Mouse (Mus musculus) heart, embryonic 12.5 days (tissue): ENCODE measurements around the gene Ckmt2. TPM values are rescaled to one million over a fixed set of nuclear protein-coding genes. Genes with fewer than 3 reads are reported as not detected.
A peak's percentile ranks its signal among the peaks of the same experiment; 100 is the strongest.

Experiments
- ATAC-seq: fragments of 200-750 bp; cut with Nextera tagmentation; 2 replicates; pipeline ENCODE4 v1.8.0; 2017; ENCODE audit warnings: moderate TSS enrichment, moderate library complexity; ENCODE audit not compliant: insufficient number of reproducible peaks, low FRiP score
- H3K27ac ChIP-seq: fragments of 300-500 bp; sonication (generic); 2 replicates; pipeline ENCODE4 v1.5.1; 2016; ENCODE audit warnings: mild to moderate bottlenecking, moderate library complexity; ENCODE audit not compliant: poor library complexity, severe bottlenecking
- H3K27me3 ChIP-seq: fragments of 300-500 bp; sonication (generic); replicated peaks from 2 replicates; pipeline ENCODE4 v1.6.1; 2016; ENCODE audit warnings: mild to moderate bottlenecking, moderate library complexity
- H3K36me3 ChIP-seq: fragments of 300-500 bp; sonication (generic); 2 replicates; pipeline ENCODE4 v1.6.1; 2016; ENCODE audit warnings: mild to moderate bottlenecking, moderate library complexity
- H3K4me1 ChIP-seq: fragments of 300-500 bp; sonication (generic); replicated peaks from 2 replicates; pipeline ENCODE4 v1.6.1; 2016; ENCODE audit warnings: mild to moderate bottlenecking
- H3K4me2 ChIP-seq: fragments of 300-500 bp; sonication (generic); 2 replicates; pipeline ENCODE4 v1.6.1; 2016; ENCODE audit warnings: mild to moderate bottlenecking, moderate library complexity
- H3K4me3 ChIP-seq: fragments of 300-500 bp; sonication (generic); 2 replicates; pipeline ENCODE4 v1.5.1; 2016; ENCODE audit warnings: mild to moderate bottlenecking
- H3K9ac ChIP-seq: fragments of 300-500 bp; sonication (generic); 2 replicates; pipeline ENCODE4 v1.6.1; 2016; ENCODE audit warnings: mild to moderate bottlenecking, moderate library complexity
- H3K9me3 ChIP-seq: fragments of 300-500 bp; sonication (generic); replicated peaks from 2 replicates; pipeline ENCODE4 v1.6.1; 2016; ENCODE audit warnings: mild to moderate bottlenecking, moderate library complexity
- WGBS: fragments of 180-500 bp; shearing (Covaris S2); methylation state at CpG from one replicate; pipeline ENCODE4 v1.1.7; 2016; 5-methylcytosine and 5-hydroxymethylcytosine counted together
- polyA plus RNA-seq: library from polyadenylated mRNA; unstranded; fragments of >200 nt; fragmentation: Nextera tagmentation; extraction: Ambion mirVana; gene quantifications from 2 replicates; pipeline ENCODE4 v1.2.1, GENCODE M21; 2016

Gene Ckmt2
- polyA plus RNA-seq, 1 experiment from 2014 or later, result 12.2 TPM

GRCm38 (mm10) chr13:91868577-91868976 lies 8.1 kb downstream of the Ckmt2 start:
- Histone ChIP-seq H3K9me3 (0 out of 2 replicates have a peak, but pooled peaks cover 4% of the 10 kb centered on the region), H3K27me3 (no peaks in the 10 kb centered on the region), H3K36me3 (no peaks in the 10 kb centered on the region), H3K4me1 (0 out of 2 replicates have a peak, but pooled peaks cover under 1% of the 10 kb centered on the region), H3K27ac (no peak overlapping the region), H3K4me2 (no peak overlapping the region), H3K9ac (no peak overlapping the region), H3K4me3 (no peak overlapping the region)
- no peak for ATAC-seq
- 84% methylated on average over 1 of the region's 1 CpGs for WGBS

GRCm38 (mm10) chr13:91858835-91859234 lies 17.9 kb downstream of the Ckmt2 start:
- ATAC-seq, result no peak
- Histone ChIP-seq H3K4me3 (no peak overlapping the region), H3K9me3 (no peaks in the 10 kb centered on the region), H3K27ac (no peak overlapping the region), H3K4me2 (no peak overlapping the region), H3K36me3 (no peaks in the 10 kb centered on the region), H3K27me3 (no peaks in the 10 kb centered on the region), H3K9ac (no peak overlapping the region), H3K4me1 (peaks cover 6% of the 10 kb centered on the region; the same call in 1 of the 2 replicates)
- 75% methylated on average over 7 of the region's 7 CpGs for WGBS

GRCm38 (mm10) chr13:91857427-91857826 lies 19.3 kb downstream of the Ckmt2 start:
- no peak overlapping the region for H3K4me2 ChIP-seq
- H3K4me3 ChIP-seq, result no peak overlapping the region
- H3K9ac ChIP-seq, result no peak overlapping the region
- no peak for ATAC-seq
- H3K4me1 ChIP-seq, result peaks cover 6% of the 10 kb centered on the region; the same call in 1 of the 2 replicates
- H3K27me3 ChIP-seq, result no peaks in the 10 kb centered on the region
- H3K27ac ChIP-seq, result no peak overlapping the region
- H3K36me3 ChIP-seq, result no peaks in the 10 kb centered on the region
- 64% methylated on average over 8 of the region's 8 CpGs for WGBS
- H3K9me3 ChIP-seq, result peaks cover under 1% of the 10 kb centered on the region; the same call in 1 of the 2 replicates

- no peak overlapping the region for H3K4me3 ChIP-seq
- no peak for ATAC-seq
- no peak overlapping the region for H3K27ac ChIP-seq
- 73% methylated on average over 3 of the region's 3 CpGs for WGBS
- no peak overlapping the region for H3K9ac ChIP-seq
- no peaks in the 10 kb centered on the region for H3K27me3 ChIP-seq
- H3K4me1 ChIP-seq, result no peaks in the 10 kb centered on the region
- no peak overlapping the region for H3K4me2 ChIP-seq
- peaks cover 4% of the 10 kb centered on the region; the same call in 1 of the 2 replicates for H3K9me3 ChIP-seq
- no peaks in the 10 kb centered on the region for H3K36me3 ChIP-seq
Observed at GRCm38 (mm10) chr13:91854412-91854811, 22.3 kb downstream of the Ckmt2 start.

GRCm38 (mm10) chr13:91827876-91828275 lies 48.8 kb downstream of the Ckmt2 start:
- no peaks in the 10 kb centered on the region for H3K27me3 ChIP-seq
- H3K36me3 ChIP-seq, result no peaks in the 10 kb centered on the region
- no peak overlapping the region for H3K9ac ChIP-seq
- no peaks in the 10 kb centered on the region for H3K9me3 ChIP-seq
- no peak overlapping the region for H3K4me2 ChIP-seq
- H3K4me1 ChIP-seq, result no peaks in the 10 kb centered on the region
- no peak for ATAC-seq
- no peak overlapping the region for H3K4me3 ChIP-seq
- no peak overlapping the region for H3K27ac ChIP-seq

GRCm38 (mm10) chr13:91826066-91826465 lies 50.6 kb downstream of the Ckmt2 start:
- Histone ChIP-seq H3K4me1 (no peaks in the 10 kb centered on the region), H3K27ac (no peak overlapping the region), H3K4me2 (no peak overlapping the region), H3K4me3 (no peak overlapping the region), H3K9me3 (no peaks in the 10 kb centered on the region), H3K27me3 (no peaks in the 10 kb centered on the region), H3K36me3 (no peaks in the 10 kb centered on the region), H3K9ac (no peak overlapping the region)
- 81% methylated on average over 2 of the region's 2 CpGs for WGBS
- ATAC-seq, result no peak

GRCm38 (mm10) chr13:91824845-91825550 lies 51.7 kb downstream of the Ckmt2 start:
- Histone ChIP-seq H3K4me3 (no peak overlapping the region), H3K36me3 (no peaks in the 10 kb centered on the region), H3K27ac (no peak overlapping the region), H3K4me1 (no peaks in the 10 kb centered on the region), H3K9me3 (no peaks in the 10 kb centered on the region), H3K27me3 (no peaks in the 10 kb centered on the region), H3K9ac (no peak overlapping the region), H3K4me2 (no peak overlapping the region)
- no peak for ATAC-seq
- 80% methylated on average over 4 of the region's 4 CpGs for WGBS

GRCm38 (mm10) chr13:91823735-91824134 lies 53.0 kb downstream of the Ckmt2 start:
- 79% methylated on average over 6 of the region's 6 CpGs for WGBS
- Histone ChIP-seq H3K27me3 (no peaks in the 10 kb centered on the region), H3K4me2 (no peak overlapping the region), H3K9ac (no peak overlapping the region), H3K4me1 (no peaks in the 10 kb centered on the region), H3K36me3 (no peaks in the 10 kb centered on the region), H3K9me3 (no peaks in the 10 kb centered on the region), H3K4me3 (no peak overlapping the region), H3K27ac (no peak overlapping the region)
- no peak for ATAC-seq

GRCm38 (mm10) chr13:91814670-91815069 lies 62.0 kb downstream of the Ckmt2 start:
- 79% methylated on average over 5 of the region's 5 CpGs for WGBS
- no peak overlapping the region for H3K4me2 ChIP-seq
- no peak overlapping the region for H3K9ac ChIP-seq

GRCm38 (mm10) chr13:91809476-91809875 lies 67.2 kb downstream of the Ckmt2 start:
- H3K9me3 ChIP-seq, result 0 out of 2 replicates have a peak, but pooled peaks cover 7% of the 10 kb centered on the region
- H3K36me3 ChIP-seq, result peaks cover 13% of the 10 kb centered on the region
- no peaks in the 10 kb centered on the region for H3K27me3 ChIP-seq
- no peak overlapping the region for H3K27ac ChIP-seq
- H3K4me3 ChIP-seq, result no peak overlapping the region
- WGBS, result 47% methylated on average over 2 of the region's 2 CpGs
- no peak overlapping the region for H3K9ac ChIP-seq
- H3K4me2 ChIP-seq, result no peak overlapping the region
- H3K4me1 ChIP-seq, result peaks cover 7% of the 10 kb centered on the region
- no peak for ATAC-seq

More at GRCm38 (mm10) chr13:91814670-91815069, 62.0 kb downstream of the Ckmt2 start:
- no peak for ATAC-seq
- Histone ChIP-seq H3K27me3 (no peaks in the 10 kb centered on the region), H3K27ac (no peak overlapping the region), H3K4me1 (no peaks in the 10 kb centered on the region), H3K4me3 (no peak overlapping the region), H3K36me3 (no peaks in the 10 kb centered on the region), H3K9me3 (0 out of 2 replicates have a peak, but pooled peaks cover 7% of the 10 kb centered on the region)

GRCm38 (mm10) chr13:91807874-91808575 lies 68.7 kb downstream of the Ckmt2 start:
- Histone ChIP-seq H3K36me3 (peaks cover 17% of the 10 kb centered on the region), H3K9me3 (0 out of 2 replicates have a peak, but pooled peaks cover under 1% of the 10 kb centered on the region), H3K9ac (peak overlapping the region; percentile 98), H3K4me1 (peaks cover 7% of the 10 kb centered on the region), H3K4me2 (peak overlapping the region; percentile 79), H3K4me3 (peak overlapping the region; percentile 95), H3K27me3 (no peaks in the 10 kb centered on the region), H3K27ac (peak overlapping the region; percentile 95)
- WGBS, result 39% methylated on average over 20 of the region's 20 CpGs
- ATAC-seq, result 0 out of 2 replicates have a peak, but pooled peaks have one; percentile 53
